Mouse (Mus musculus): ENCODE measurements at regions not wholly inside any gene's neighbourhood (a gene's known extent, or its start where the extent isn't known, plus 50 kb on each side); places are given as distances from the start of the nearest gene placed in this dataset.

DNA sequence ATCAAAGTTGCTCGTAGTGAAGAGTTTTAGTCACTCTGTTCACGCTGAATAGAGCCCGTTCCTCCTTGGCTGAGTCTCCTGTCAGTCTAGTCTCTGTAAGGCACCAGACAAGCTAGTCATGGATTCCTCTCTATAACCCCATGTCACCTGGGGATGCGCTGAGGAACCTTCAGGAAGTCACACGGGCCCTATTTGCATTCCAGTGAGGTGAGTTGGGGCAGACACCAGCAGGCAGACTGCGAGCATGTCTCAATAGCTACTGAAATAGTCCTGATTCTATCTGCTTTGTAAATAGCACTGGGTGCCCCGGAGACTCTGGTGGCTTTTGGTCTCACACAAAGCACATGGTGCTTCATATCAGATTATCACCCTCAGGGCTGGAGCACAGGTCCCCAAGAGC, 174.6 kb upstream of the Spdye4c start:
- Histone ChIP-seq H3K4me1 (ENCODE audit: control insufficient read depth, insufficient read depth, low read length) (0 out of 2 replicates have a peak, but pooled peaks cover 3% of the 10 kb centered on the region), H3K4me2 (no peak overlapping the region), H3K9me3 (replicated peaks; ENCODE audit: control insufficient read depth, low read length) (no peaks in the 10 kb centered on the region), H3K27me3 (ENCODE audit: control insufficient read depth, insufficient read depth, low read length) (no peaks in the 10 kb centered on the region), H3K27ac (ENCODE audit: low read depth, low read length) (no peak overlapping the region), H3K4me3 (ENCODE audit: low read depth, low read length) (no peak overlapping the region), H3K36me3 (ENCODE audit: control insufficient read depth, insufficient read depth, low read length) (no peaks in the 10 kb centered on the region), H3K9ac (ENCODE audit: low read depth, low read length) (no peak overlapping the region)
- WGBS (ENCODE audit: insufficient replicate concordance), result 61% methylated on average over 7 of the region's 7 CpGs
- ATAC-seq (replicated peaks; ENCODE audit: insufficient number of reproducible peaks, low FRiP score, low TSS enrichment), result no peak

GRCm38 (mm10) chr2:128418960-128419359, 172.0 kb upstream of the Spdye4c start:
- Histone ChIP-seq H3K9ac (ENCODE audit: low read depth, low read length) (no peak overlapping the region), H3K27me3 (ENCODE audit: control insufficient read depth, insufficient read depth, low read length) (no peaks in the 10 kb centered on the region)

DNA sequence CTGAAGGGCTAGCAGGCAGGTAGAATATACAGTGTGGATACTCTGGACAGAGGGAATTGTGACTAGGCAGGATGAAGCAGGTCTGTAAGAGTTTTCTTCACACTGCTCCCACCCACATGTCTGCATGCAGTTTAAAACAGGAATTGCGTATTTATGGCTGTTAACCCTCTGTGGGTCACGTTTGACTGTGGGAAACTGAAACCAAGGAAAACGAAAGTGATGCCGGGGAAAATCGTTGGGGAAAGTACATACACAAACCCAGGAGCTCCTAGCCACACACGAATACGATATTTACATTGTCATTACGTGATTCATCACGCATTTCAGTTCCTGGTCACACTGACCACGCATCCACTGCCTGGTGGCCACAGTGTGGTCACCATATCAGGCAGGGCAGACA, 170.6 kb upstream of the Spdye4c start:
- H3K9ac ChIP-seq (ENCODE audit: low read depth, low read length), result no peak overlapping the region
- no peak overlapping the region for H3K27ac ChIP-seq (ENCODE audit: low read depth, low read length)
- no peak for ATAC-seq (replicated peaks; ENCODE audit: insufficient number of reproducible peaks, low FRiP score, low TSS enrichment)
- 79% methylated on average over 10 of the region's 10 CpGs for WGBS (ENCODE audit: insufficient replicate concordance)
- no peaks in the 10 kb centered on the region for H3K36me3 ChIP-seq (ENCODE audit: control insufficient read depth, insufficient read depth, low read length)
- no peak overlapping the region for H3K4me2 ChIP-seq
- H3K9me3 ChIP-seq (replicated peaks; ENCODE audit: control insufficient read depth, low read length), result 0 out of 2 replicates have a peak, but pooled peaks cover 2% of the 10 kb centered on the region
- no peaks in the 10 kb centered on the region for H3K27me3 ChIP-seq (ENCODE audit: control insufficient read depth, insufficient read depth, low read length)
- H3K4me1 ChIP-seq (ENCODE audit: control insufficient read depth, insufficient read depth, low read length), result peaks cover 7% of the 10 kb centered on the region; the same call in 1 of the 2 replicates
- H3K4me3 ChIP-seq (ENCODE audit: low read depth, low read length), result no peak overlapping the region

More at GRCm38 (mm10) chr2:128418960-128419359, 172.0 kb upstream of the Spdye4c start:
- Histone ChIP-seq H3K4me2 (no peak overlapping the region), H3K27ac (ENCODE audit: low read depth, low read length) (no peak overlapping the region), H3K36me3 (ENCODE audit: control insufficient read depth, insufficient read depth, low read length) (no peaks in the 10 kb centered on the region), H3K4me3 (ENCODE audit: low read depth, low read length) (no peak overlapping the region), H3K4me1 (ENCODE audit: control insufficient read depth, insufficient read depth, low read length) (0 out of 2 replicates have a peak, but pooled peaks cover 3% of the 10 kb centered on the region), H3K9me3 (replicated peaks; ENCODE audit: control insufficient read depth, low read length) (0 out of 2 replicates have a peak, but pooled peaks cover 2% of the 10 kb centered on the region)
- WGBS (ENCODE audit: insufficient replicate concordance), result 67% methylated on average over 3 of the region's 3 CpGs
- ATAC-seq (replicated peaks; ENCODE audit: insufficient number of reproducible peaks, low FRiP score, low TSS enrichment), result no peak

DNA sequence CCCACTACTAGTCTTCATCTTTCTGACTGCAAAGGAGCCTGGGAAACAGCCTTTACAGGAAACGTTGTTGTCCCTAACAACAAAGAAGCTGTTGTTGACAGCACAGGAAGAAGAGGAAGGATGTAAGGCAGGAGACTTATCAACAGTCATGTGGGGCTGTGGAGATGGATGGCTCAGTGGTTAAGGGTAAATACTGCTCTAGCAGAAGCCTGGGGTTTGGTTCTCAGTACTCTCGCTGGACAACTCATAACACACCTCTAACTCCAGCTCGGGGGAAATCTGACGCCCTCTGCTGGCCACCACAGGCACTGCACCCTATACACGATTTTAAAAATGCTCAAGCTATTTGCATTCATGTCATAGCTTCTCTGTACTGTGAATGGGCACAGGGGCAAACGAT, 168.3 kb upstream of the Spdye4c start:
- no peak overlapping the region for H3K9ac ChIP-seq (ENCODE audit: low read depth, low read length)
- H3K4me1 ChIP-seq (ENCODE audit: control insufficient read depth, insufficient read depth, low read length), result peaks cover 14% of the 10 kb centered on the region
- no peak overlapping the region for H3K27ac ChIP-seq (ENCODE audit: low read depth, low read length)
- H3K4me3 ChIP-seq (ENCODE audit: low read depth, low read length), result no peak overlapping the region
- H3K27me3 ChIP-seq (ENCODE audit: control insufficient read depth, insufficient read depth, low read length), result no peaks in the 10 kb centered on the region
- no peak overlapping the region for H3K4me2 ChIP-seq
- no peak for ATAC-seq (replicated peaks; ENCODE audit: insufficient number of reproducible peaks, low FRiP score, low TSS enrichment)
- H3K9me3 ChIP-seq (replicated peaks; ENCODE audit: control insufficient read depth, low read length), result 0 out of 2 replicates have a peak, but pooled peaks cover 2% of the 10 kb centered on the region
- H3K36me3 ChIP-seq (ENCODE audit: control insufficient read depth, insufficient read depth, low read length), result no peaks in the 10 kb centered on the region
- WGBS (ENCODE audit: insufficient replicate concordance), result 34% methylated on average over 6 of the region's 6 CpGs

- 32% methylated on average over 7 of the region's 7 CpGs for WGBS (ENCODE audit: insufficient replicate concordance)
- Histone ChIP-seq H3K27ac (ENCODE audit: low read depth, low read length) (0 out of 2 replicates have a peak overlapping the region, but pooled peaks have one; percentile 66), H3K4me3 (ENCODE audit: low read depth, low read length) (no peak overlapping the region), H3K4me2 (no peak overlapping the region), H3K9ac (ENCODE audit: low read depth, low read length) (no peak overlapping the region), H3K9me3 (replicated peaks; ENCODE audit: control insufficient read depth, low read length) (0 out of 2 replicates have a peak, but pooled peaks cover 2% of the 10 kb centered on the region), H3K4me1 (ENCODE audit: control insufficient read depth, insufficient read depth, low read length) (peaks cover 26% of the 10 kb centered on the region), H3K27me3 (ENCODE audit: control insufficient read depth, insufficient read depth, low read length) (no peaks in the 10 kb centered on the region), H3K36me3 (ENCODE audit: control insufficient read depth, insufficient read depth, low read length) (no peaks in the 10 kb centered on the region)
- no peak for ATAC-seq (replicated peaks; ENCODE audit: insufficient number of reproducible peaks, low FRiP score, low TSS enrichment)
Measured at GRCm38 (mm10) chr2:128424236-128424635, 166.8 kb upstream of the Spdye4c start.

- Histone ChIP-seq H3K4me3 (ENCODE audit: low read depth, low read length) (peak overlapping the region; percentile 35; the same call in 1 of the 2 replicates), H3K27me3 (ENCODE audit: control insufficient read depth, insufficient read depth, low read length) (no peaks in the 10 kb centered on the region), H3K4me1 (ENCODE audit: control insufficient read depth, insufficient read depth, low read length) (peaks cover 28% of the 10 kb centered on the region), H3K9me3 (replicated peaks; ENCODE audit: control insufficient read depth, low read length) (0 out of 2 replicates have a peak, but pooled peaks cover 2% of the 10 kb centered on the region), H3K36me3 (ENCODE audit: control insufficient read depth, insufficient read depth, low read length) (no peaks in the 10 kb centered on the region), H3K27ac (ENCODE audit: low read depth, low read length) (no peak overlapping the region), H3K4me2 (peak overlapping the region; percentile 65), H3K9ac (ENCODE audit: low read depth, low read length) (peak overlapping the region; percentile 34; the same call in 1 of the 2 replicates)
- 70% methylated on average over 6 of the region's 6 CpGs for WGBS (ENCODE audit: insufficient replicate concordance)
- ATAC-seq (replicated peaks; ENCODE audit: insufficient number of reproducible peaks, low FRiP score, low TSS enrichment), result no peak
Measured at GRCm38 (mm10) chr2:128427181-128427880, 163.7 kb upstream of the Spdye4c start.

DNA sequence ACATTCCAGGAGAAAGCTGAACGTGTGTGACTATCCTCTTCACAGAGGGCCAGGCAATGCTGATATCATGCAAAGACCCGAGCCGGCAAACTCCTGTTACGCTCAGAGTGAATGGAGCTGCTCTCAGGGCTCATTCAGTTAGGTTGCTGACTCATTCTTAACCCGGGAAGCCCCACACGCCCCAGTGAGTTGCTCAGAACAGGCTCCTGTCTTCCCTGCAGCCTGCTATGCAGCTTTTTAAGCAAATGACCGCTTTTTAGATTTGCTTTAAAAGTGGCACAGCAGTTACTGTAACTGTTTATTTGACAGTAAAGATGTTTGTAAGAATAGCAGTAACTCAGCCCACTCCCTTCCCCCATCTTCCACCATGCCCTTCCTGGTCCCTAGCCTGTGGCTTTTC, 162.9 kb upstream of the Spdye4c start:
- no peaks in the 10 kb centered on the region for H3K27me3 ChIP-seq (ENCODE audit: control insufficient read depth, insufficient read depth, low read length)
- H3K9ac ChIP-seq (ENCODE audit: low read depth, low read length), result peak overlapping the region; percentile 64
- H3K4me1 ChIP-seq (ENCODE audit: control insufficient read depth, insufficient read depth, low read length), result peaks cover 28% of the 10 kb centered on the region
- peak overlapping the region; percentile 35 for H3K4me3 ChIP-seq (ENCODE audit: low read depth, low read length)
- no peak for ATAC-seq (replicated peaks; ENCODE audit: insufficient number of reproducible peaks, low FRiP score, low TSS enrichment)
- H3K9me3 ChIP-seq (replicated peaks; ENCODE audit: control insufficient read depth, low read length), result no peaks in the 10 kb centered on the region
- WGBS (ENCODE audit: insufficient replicate concordance), result 4% methylated on average over 7 of the region's 7 CpGs
- H3K27ac ChIP-seq (ENCODE audit: low read depth, low read length), result peak overlapping the region; percentile 76; the same call in 1 of the 2 replicates
- peak overlapping the region; percentile 65 for H3K4me2 ChIP-seq
- no peaks in the 10 kb centered on the region for H3K36me3 ChIP-seq (ENCODE audit: control insufficient read depth, insufficient read depth, low read length)

- Histone ChIP-seq H3K9me3 (replicated peaks; ENCODE audit: control insufficient read depth, low read length) (no peaks in the 10 kb centered on the region), H3K27me3 (ENCODE audit: control insufficient read depth, insufficient read depth, low read length) (no peaks in the 10 kb centered on the region), H3K27ac (ENCODE audit: low read depth, low read length) (peak overlapping the region; percentile 76), H3K36me3 (ENCODE audit: control insufficient read depth, insufficient read depth, low read length) (no peaks in the 10 kb centered on the region), H3K4me3 (ENCODE audit: low read depth, low read length) (peak overlapping the region; percentile 35), H3K4me2 (peak overlapping the region; percentile 65), H3K4me1 (ENCODE audit: control insufficient read depth, insufficient read depth, low read length) (peaks cover 28% of the 10 kb centered on the region), H3K9ac (ENCODE audit: low read depth, low read length) (peak overlapping the region; percentile 64)
- 21% methylated on average over 18 of the region's 18 CpGs for WGBS (ENCODE audit: insufficient replicate concordance)
- peak; percentile 68; the same call in 1 of the 2 replicates for ATAC-seq (replicated peaks; ENCODE audit: insufficient number of reproducible peaks, low FRiP score, low TSS enrichment)
Measured at GRCm38 (mm10) chr2:128428651-128429633, 162.1 kb upstream of the Spdye4c start.
